Mouse (Mus musculus) cerebellum, postnatal 36 days (tissue): Measurements from ENCODE around the gene Tjp3.

Source experiments
- DNase-seq, 2 experiments: peaks; one replicate each; pipeline ENCODE4 v3.0.0; 2021 to 2022; ENCODE audit warnings: mixed read lengths in 2 of 2

The Tjp3 gene

GRCm38 (mm10) chr10:81266211-81267105 is 24.9 kb downstream of the Tjp3 start, which contains the start of the genes Mrpl54 and Apba3:
Mrpl54 (minus strand) TSS chr10:81266934.
Apba3 (plus strand) TSS chr10:81266960.
- peak; percentile 97 for DNase-seq

DNA sequence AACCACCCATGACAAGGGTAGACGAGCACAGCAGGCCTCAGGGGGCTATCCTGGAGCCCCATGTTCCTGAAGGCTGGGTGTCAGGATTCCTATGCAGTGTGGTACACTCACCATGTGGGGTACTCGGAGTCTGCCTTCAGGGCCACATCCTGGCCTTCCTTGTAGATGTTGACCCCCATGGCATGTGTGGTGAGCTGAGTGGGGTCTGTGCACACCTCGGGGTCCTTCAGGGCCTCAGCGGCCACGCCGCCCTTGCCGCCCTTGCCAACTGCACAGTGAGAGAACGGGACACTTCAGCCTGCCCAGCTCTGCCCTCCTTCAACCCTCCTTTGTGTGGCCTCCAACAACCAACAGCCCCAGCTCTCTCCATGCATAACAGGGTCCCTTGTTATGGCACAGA is 25.8 kb downstream of the Tjp3 start:
- no peak for DNase-seq

DNA sequence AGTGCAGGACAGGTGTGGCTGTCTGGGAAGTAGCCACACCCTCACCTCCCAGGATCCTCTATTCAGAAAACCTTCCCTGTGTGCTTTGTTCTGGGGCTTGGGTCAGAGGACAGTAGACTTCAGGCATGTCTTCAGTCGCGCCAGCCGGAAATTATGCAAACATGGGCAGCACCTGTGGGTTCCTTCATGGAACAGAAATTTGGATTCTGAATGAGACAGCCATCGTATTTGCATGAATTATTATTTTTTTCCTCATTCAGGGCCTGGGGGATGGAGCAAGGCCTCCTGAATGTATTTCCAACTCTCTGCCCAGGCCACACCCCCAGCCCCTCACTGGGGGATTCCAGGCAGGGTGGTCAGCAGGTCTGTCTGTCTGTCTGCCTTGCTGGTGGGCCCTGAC is 30.4 kb downstream of the Tjp3 start:
- DNase-seq: no peak

GRCm38 (mm10) chr10:81259225-81259884 is 32.0 kb downstream of the Tjp3 start:
- no peak for DNase-seq

GRCm38 (mm10) chr10:81257158-81258039 is 34.0 kb downstream of the Tjp3 start:
- DNase-seq: peak; percentile 49 to 52

- no peak for DNase-seq
Observed at GRCm38 (mm10) chr10:81254886-81255285, 36.5 kb downstream of the Tjp3 start.

- peak; percentile 59 to 63 for DNase-seq
Observed at GRCm38 (mm10) chr10:81252424-81253419, 38.7 kb downstream of the Tjp3 start, which contains the start of gene Matk. Matk (plus strand) TSS chr10:81252935.

GRCm38 (mm10) chr10:81249442-81249841 is 41.9 kb downstream of the Tjp3 start:
- no peak for DNase-seq

- no peak for DNase-seq
Observed at GRCm38 (mm10) chr10:81247804-81248203, 43.6 kb downstream of the Tjp3 start.

- DNase-seq: peak in 1 of 2 experiments; percentile 18
Observed at GRCm38 (mm10) chr10:81245166-81245565, 46.2 kb downstream of the Tjp3 start.

DNA sequence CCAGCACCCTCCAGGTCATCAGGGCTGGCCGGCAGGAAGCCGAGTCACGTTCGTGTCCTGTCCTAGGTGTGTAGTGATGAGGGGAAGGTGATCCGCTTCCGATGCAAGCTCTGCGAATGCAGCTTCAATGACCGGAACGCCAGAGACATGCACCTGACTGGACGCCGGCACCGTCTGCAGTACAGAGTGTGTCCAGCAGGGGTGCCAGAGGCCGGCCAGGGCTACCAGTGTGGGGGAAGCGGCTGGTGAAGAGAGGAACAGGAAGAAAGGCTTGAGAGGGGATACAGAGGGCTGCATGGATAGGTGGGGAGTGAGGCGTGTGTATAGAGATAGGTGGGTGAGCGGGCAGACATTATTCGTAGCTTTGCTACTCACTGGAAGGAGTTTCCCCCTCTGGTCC is 46.8 kb downstream of the Tjp3 start:
- peak; percentile 88 to 89 for DNase-seq

GRCm38 (mm10) chr10:81244146-81244545 is 47.2 kb downstream of the Tjp3 start:
- DNase-seq: peak in 1 of 2 experiments; percentile 8

DNA sequence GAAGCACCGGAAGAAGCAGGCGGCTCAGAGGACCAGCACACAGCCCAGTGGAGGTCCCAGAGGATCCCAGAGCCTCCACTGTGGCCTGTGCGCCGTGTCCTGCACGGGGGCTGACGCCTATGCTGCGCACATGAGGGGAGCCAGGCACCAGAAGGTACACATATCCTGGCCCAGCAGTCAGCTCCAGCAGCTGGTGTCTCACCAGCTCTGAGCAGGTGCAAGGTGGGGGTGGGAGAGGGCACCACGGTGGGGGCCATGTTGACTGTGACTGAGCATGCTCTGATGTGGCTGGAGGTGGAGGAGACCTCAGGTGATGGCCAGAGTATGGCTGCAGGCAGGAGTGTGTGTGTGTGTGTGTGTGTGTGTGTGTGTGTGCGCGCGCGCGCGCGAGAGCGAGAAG is 49.4 kb downstream of the Tjp3 start:
- peak in 1 of 2 experiments; percentile 1 for DNase-seq

- peak; percentile 63 to 68 for DNase-seq
Observed at GRCm38 (mm10) chr10:81240876-81241275, 50.5 kb downstream of the Tjp3 start.

GRCm38 (mm10) chr10:81238618-81239017 is 52.8 kb downstream of the Tjp3 start:
- DNase-seq: peak in 1 of 2 experiments; percentile 2

DNA sequence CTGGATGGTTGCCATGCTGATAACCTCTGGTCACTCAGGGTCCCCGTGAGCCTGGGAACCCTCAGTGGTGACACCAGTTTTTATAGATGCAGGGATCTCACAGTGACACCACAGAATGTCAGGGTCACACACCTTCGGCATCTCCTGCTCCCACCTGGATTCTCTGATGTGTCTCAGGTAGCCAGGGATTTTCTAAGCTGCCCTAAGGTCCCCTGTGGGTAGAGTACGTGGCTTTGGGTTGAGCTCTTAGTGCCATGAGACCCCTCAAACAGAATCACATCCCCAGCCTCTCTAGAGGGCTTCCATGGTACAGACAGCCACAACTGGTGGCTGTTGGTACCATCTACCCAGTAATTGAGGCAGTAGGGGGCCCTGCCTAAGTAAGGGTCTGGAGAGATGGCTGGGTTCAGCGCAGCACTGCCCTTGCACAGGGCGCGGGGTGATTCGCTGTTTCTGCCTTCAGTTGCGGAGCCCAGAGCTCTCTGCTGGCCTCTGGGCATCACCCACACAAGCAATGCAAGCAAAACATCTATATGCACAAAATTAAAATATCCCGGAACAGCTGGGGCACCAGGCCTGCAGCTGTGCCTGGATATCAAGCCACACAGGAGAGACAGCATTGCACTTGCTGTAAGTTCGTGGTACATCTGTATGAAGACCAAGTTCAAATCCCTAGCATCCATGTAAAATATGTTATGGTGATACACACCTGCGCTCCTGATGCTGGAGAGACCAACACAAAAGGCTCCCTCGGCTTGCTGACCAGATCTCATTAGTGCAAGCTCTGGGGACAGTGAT is 54.7 kb downstream of the Tjp3 start:
- no peak for DNase-seq

DNA sequence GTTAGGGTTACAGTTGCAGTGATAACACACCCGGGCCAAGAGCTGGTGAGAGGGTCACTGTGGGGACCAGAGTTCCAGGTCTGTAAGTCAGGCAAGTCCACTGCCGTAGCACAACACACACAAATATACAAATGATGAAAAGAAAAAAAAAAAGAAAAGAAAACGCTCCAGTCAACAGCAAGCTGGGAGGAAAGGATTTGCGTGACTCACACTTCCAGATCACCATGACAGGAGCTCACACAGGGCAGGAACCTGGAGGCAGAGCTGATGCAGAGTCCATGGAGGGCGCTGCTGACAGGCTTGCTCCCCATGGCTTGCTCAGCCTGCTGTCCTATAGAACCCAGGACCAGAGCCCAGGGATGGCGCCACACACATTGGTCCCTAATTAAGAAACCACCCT is 57.2 kb downstream of the Tjp3 start:
- no peak for DNase-seq

DNA sequence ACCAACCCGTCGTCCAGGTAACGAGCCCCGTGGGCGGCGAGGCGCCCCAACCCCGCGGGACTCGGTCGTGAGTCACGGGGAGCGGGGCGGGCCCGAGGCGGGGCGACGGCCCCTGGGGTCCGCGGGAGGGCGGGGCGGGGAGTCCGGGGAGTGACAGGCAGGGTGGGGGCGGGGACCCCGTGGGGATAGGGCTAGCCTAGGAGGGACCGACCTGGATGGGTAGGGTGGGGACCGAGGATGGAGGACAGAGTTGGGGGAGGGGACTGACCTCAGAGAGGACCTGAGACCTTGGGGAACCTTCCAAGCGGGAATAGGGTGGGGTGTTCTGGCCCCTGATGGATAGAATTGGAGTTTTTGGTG is 58.2 kb downstream of the Tjp3 start:
- no peak for DNase-seq

DNA sequence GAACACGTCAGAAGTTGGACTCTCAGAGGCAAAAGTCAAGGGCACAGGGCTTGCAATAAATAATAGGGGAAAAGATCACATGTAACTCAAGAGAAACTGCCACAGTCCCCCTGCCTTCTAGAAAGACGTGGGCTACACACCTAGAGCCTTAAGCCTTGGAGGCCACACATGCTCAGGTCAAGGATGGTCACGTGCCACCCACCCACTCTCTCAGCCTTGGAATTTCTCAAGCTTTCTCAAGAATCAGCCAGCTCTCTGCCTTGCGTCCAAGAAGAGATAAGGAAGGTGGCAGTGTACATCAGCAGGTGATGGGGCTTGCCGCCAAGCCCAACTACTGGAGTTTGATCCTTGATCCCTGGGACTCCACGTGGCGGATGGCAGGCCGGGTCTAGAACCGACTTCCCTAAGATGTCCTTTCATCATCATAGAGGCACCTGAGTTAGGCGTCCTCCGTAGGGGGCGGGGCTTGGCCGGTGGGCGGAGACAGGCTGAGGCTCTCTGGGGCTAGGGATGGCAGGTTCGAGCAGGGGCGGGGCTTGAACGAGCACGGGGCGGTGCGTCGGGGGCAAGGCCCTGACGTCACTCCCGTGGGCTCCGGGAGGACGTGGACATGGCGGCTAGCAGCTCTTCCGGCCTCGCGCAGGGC is 58.7 kb downstream of the Tjp3 start, which contains the start of gene Zfr2:
Gene Zfr2 (plus strand): TSS at position 576 of the 646 bp plus-strand sequence.
- DNase-seq: peak; percentile 95 to 97

- no peak for DNase-seq
Observed at GRCm38 (mm10) chr10:81231436-81231835, 59.9 kb downstream of the Tjp3 start.
